Mouse (Mus musculus) liver, adult 2 months (tissue): ENCODE results near the gene Faxc. TPM values are rescaled to one million over a fixed set of nuclear protein-coding genes. Genes with fewer than 3 reads are reported as not detected.
A peak's percentile ranks its signal among the peaks of the same experiment; 100 is the strongest.

Experiments used
- DNase-seq: peaks from one replicate; pipeline ENCODE4 v3.0.0-alpha.2; 2011; ENCODE audit warnings: low read depth, low spot score; ENCODE audit errors: extremely low read depth
- H3K27ac ChIP-seq: fragments of 200-500 bp; replicated peaks from 2 replicates; pipeline ENCODE4 v1.5.1; 2012; ENCODE audit warnings: low read depth, mild to moderate bottlenecking, control low read depth, inconsistent platforms, low read length; ENCODE audit not compliant: insufficient read depth
- H3K27me3 ChIP-seq: fragments of 200-500 bp; 2 replicates; pipeline ENCODE4 v1.6.1; 2012; ENCODE audit warnings: mild to moderate bottlenecking, moderate library complexity, low read length, inconsistent platforms; ENCODE audit not compliant: control insufficient read depth, insufficient read depth
- H3K36me3 ChIP-seq: fragments of 200-500 bp; 2 replicates; pipeline ENCODE4 v1.6.1; 2012; ENCODE audit warnings: low read length, inconsistent platforms; ENCODE audit not compliant: control insufficient read depth, insufficient read depth
- H3K4me1 ChIP-seq: fragments of 200-500 bp; 2 replicates; pipeline ENCODE4 v1.6.1; 2011; ENCODE audit warnings: low read length; ENCODE audit not compliant: control insufficient read depth, insufficient read depth
- H3K4me3 ChIP-seq: fragments of 200-500 bp; 2 replicates; pipeline ENCODE4 v1.5.1; 2011; ENCODE audit warnings: low read depth, mild to moderate bottlenecking, control low read depth, low read length, moderate library complexity; ENCODE audit not compliant: insufficient read depth
- H3K79me2 ChIP-seq: fragments of 200-500 bp; 2 replicates; pipeline ENCODE4 v1.6.1; 2012; ENCODE audit warnings: inconsistent platforms, mild to moderate bottlenecking, low read length, moderate library complexity; ENCODE audit not compliant: control insufficient read depth, insufficient read depth
- H3K9ac ChIP-seq: fragments of 200-500 bp; 2 replicates; pipeline ENCODE4 v1.6.1; 2012; ENCODE audit warnings: low read depth, mild to moderate bottlenecking, control low read depth, inconsistent platforms, low read length
- CTCF ChIP-seq: fragments of 200-500 bp; IDR thresholded peaks from 2 replicates; pipeline ENCODE4 v1.5.1; 2011; ENCODE audit warnings: low read depth, low read length, control low read depth
- POLR2A ChIP-seq: fragments of 200-500 bp; IDR thresholded peaks from 2 replicates; pipeline ENCODE4 v1.6.1; 2011; ENCODE audit warnings: low read length, control low read depth; ENCODE audit not compliant: insufficient read depth; ENCODE audit errors: extremely low read depth
- WGBS: fragments of 180-500 bp; shearing (Covaris S2); methylation state at CpG from one replicate; pipeline ENCODE4 v1.1.7; 2018; 5-methylcytosine and 5-hydroxymethylcytosine counted together
- polyA plus RNA-seq: library from polyadenylated mRNA; depleted of rRNA; stranded (reverse); fragments of >200 nt; gene quantifications from 2 replicates; pipeline ENCODE4 v1.2.3, GENCODE M21; 2012; rRNA removed
- total RNA-seq: library from RNA; depleted of rRNA; stranded (reverse); fragments of >200 nt; gene quantifications from 2 replicates; pipeline ENCODE4 v1.2.3, GENCODE M21; 2014; rRNA removed

The Faxc gene
- total RNA-seq (0.07 and 0.09 TPM in 2 replicates), polyA plus RNA-seq (0.02 TPM in 1 of 2 replicates, not detected in the other)

DNA sequence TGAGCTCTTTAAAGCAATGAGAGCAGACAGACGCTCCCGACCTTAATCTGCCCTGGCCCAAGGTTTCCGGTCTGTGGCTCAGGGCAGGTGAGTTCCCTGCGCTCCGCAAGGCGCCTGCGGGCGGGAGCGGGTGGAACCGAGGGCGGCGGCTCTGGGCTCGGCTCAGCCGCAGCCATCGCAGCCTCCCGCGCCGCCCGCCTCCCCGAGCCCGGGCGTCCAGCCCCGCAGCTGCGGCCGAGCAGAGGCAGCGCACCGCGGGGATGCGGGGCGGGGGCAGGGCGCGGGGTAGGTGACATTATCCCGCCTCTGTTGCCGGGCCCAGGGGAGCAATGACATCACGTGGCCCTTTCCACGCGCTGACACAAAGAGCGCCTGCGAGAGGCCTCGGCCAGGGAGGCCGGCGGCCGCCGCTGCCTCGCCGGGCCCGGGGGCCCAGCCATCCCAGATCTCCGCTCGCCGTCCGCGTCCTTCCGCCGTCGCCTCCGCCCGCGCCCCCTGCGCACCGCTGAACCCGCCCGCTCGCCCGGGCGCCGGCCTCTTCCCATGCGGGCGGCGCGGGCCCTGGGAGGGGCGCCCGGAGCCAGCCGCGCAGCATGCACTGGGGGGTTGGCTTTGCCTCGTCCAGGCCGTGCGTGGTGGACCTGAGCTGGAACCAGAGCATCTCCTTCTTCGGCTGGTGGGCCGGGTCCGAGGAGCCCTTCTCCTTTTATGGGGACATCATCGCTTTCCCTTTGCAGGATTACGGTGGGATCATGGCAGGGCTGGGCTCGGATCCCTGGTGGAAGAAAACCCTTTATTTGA, at the start of gene Faxc:
Gene Faxc (plus strand): TSS at position 359 of the 801 bp plus-strand sequence.
- Histone ChIP-seq H3K79me2 (no peaks in the 10 kb centered on the region), H3K4me3 (peak within 1 kb of the TSS; percentile 60), H3K4me1 (0 out of 2 replicates have a peak, but pooled peaks cover 2% of the 10 kb centered on the region), H3K27ac (no peak within 1 kb of the TSS), H3K9ac (peak within 1 kb of the TSS; percentile 56), H3K36me3 (no peaks in the 10 kb centered on the region), H3K27me3 (peaks cover 16% of the 10 kb centered on the region)
- 2% methylated on average over 73 of the region's 83 CpGs for WGBS
- no peak for DNase-seq
- TF ChIP-seq CTCF (no peak), POLR2A (no peak)

DNA sequence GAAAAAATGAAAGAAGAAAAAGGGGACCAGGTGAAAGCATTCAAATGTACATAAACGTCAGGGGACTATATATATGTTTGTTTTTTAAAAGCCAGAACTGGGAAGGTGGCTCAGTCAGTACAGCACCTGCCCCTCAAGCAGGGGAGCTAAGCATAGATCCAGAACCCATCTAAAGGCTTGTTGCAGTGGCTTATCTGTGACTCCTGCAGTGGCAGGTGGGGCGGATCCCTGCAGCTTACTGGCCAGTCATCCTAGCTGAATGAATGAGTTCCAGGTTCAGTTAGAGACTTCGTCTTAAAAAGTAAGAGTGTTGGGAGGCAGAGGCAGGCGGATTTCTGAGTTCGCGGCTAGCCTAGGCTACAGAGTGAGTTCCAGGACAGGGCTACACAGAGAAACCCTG, 48.3 kb upstream of the Faxc start:
- DNase-seq: no peak
- H3K4me3 ChIP-seq: no peak overlapping the region
- peaks cover 5% of the 10 kb centered on the region; the same call in 1 of the 2 replicates for H3K79me2 ChIP-seq
- H3K9ac ChIP-seq: no peak overlapping the region
- no peak overlapping the region for H3K27ac ChIP-seq
- H3K4me1 ChIP-seq: peaks cover 2% of the 10 kb centered on the region; the same call in 1 of the 2 replicates
- WGBS: 93% methylated on average over 6 of the region's 6 CpGs
- H3K27me3 ChIP-seq: no peaks in the 10 kb centered on the region
- TF ChIP-seq CTCF: no peak
- peaks cover 2% of the 10 kb centered on the region; the same call in 1 of the 2 replicates for H3K36me3 ChIP-seq

DNA sequence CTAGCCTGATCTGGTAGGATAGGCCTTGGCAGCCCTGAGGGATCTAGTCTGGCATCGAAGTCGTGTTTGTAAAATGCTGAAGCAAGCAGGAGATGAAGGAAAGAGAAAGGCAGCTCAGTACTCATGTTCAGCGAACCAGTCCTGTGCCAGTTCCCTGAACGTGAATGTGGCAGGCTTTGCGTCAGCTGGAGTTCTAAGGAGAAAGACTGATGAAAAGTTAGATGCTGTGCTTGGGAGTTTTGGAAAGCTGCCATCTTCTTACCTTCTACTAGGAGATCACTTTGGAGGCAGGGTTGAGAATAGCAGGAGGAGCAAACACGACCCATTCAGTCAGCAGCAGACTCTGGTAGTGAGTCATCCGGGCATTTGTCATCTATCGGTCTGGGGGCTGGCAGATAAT, 45.3 kb upstream of the Faxc start:
- H3K36me3 ChIP-seq: peaks cover 2% of the 10 kb centered on the region; the same call in 1 of the 2 replicates
- H3K4me3 ChIP-seq: no peak overlapping the region
- H3K4me1 ChIP-seq: no peaks in the 10 kb centered on the region; the same call in 1 of the 2 replicates
- no peaks in the 10 kb centered on the region for H3K27me3 ChIP-seq
- H3K79me2 ChIP-seq: peaks cover 8% of the 10 kb centered on the region; the same call in 1 of the 2 replicates
- 89% methylated on average over 8 of the region's 8 CpGs for WGBS
- no peak overlapping the region for H3K27ac ChIP-seq
- no peak overlapping the region for H3K9ac ChIP-seq
- no peak for DNase-seq
- TF ChIP-seq CTCF (no peak), POLR2A (no peak)

DNA sequence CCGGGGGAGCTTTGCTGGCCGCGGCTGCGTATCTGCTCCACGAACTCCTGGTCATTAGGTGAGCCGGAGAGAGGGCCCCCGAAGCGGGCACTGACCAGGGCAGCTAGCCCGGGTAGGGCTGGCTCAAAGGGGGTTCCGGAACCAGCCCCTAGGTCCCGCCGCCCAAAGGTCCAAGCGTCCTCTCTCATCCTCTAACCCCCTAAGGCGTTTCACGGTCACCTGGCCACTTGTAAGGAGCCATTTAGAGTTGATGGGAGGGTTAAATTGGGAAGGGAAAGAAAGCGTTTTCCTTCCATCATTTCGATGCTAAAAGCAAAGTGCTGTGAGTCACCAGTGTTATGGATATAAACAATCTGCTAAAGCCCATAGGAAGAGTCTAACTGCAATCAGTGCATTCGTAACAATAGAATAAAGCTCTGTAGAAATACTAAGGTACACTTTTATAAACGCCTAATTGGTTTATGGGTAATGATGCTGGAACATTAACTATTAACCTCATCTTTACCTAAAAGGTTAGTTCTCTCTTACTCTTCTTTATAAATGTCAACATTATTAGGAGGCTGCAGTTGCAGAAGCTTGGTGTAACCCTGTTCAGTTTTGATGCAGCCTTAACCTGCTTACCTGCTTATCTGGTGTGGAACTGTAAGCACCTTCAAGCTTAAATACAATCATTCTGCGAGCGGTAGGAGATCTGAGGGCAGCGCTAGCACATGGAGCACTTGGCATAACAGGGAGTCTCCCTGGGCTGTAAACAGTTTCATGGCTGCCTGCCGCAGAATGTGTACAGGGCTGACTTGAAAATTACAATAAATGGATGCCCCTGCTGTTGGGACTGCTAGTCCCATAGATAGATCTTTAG, 872 bp downstream of the Faxc start:
- peak overlapping the region; percentile 56; the same call in 1 of the 2 replicates for H3K9ac ChIP-seq
- H3K79me2 ChIP-seq: no peaks in the 10 kb centered on the region
- H3K4me1 ChIP-seq: 0 out of 2 replicates have a peak, but pooled peaks cover 2% of the 10 kb centered on the region
- peak overlapping the region; percentile 60; the same call in 1 of the 2 replicates for H3K4me3 ChIP-seq
- peaks cover 16% of the 10 kb centered on the region for H3K27me3 ChIP-seq
- H3K36me3 ChIP-seq: no peaks in the 10 kb centered on the region
- 26% methylated on average over 23 of the region's 23 CpGs for WGBS
- DNase-seq: no peak
- H3K27ac ChIP-seq: no peak overlapping the region
- no peak for TF ChIP-seq CTCF
- TF ChIP-seq POLR2A: no peak

DNA sequence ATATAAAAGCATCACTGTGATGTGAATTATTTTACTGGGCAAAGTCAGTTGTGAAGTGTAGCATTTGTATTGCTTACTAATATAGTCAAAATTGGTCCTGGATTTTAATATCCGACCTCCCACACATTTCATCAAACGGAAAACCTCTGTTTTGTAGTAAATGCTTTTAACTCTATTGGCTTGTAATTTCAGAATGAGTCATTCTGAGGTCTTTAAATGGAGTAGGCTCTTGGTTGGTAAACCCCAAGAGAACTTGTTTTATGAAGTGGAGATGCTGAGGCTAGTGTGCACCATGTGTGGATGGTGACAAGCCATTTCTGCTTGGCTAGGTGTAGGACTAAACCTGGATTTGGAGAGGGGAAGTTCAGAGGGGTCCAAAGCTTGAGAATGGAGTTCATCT, 4.2 kb downstream of the Faxc start:
- Histone ChIP-seq H3K27me3 (peaks cover 13% of the 10 kb centered on the region), H3K4me3 (no peak overlapping the region), H3K9ac (no peak overlapping the region), H3K4me1 (0 out of 2 replicates have a peak, but pooled peaks cover 2% of the 10 kb centered on the region), H3K36me3 (no peaks in the 10 kb centered on the region), H3K27ac (no peak overlapping the region), H3K79me2 (no peaks in the 10 kb centered on the region)
- WGBS: 90% methylated on average over 2 of the region's 2 CpGs
- no peak for DNase-seq
- TF ChIP-seq CTCF (no peak), POLR2A (no peak)
